Mouse (Mus musculus) MEL (cell line): ENCODE results near the gene Sipa1l1. TPM values are rescaled to one million over a fixed set of nuclear protein-coding genes. Genes with fewer than 3 reads are reported as not detected.

Experiments used
- DNase-seq: peaks from one replicate; pipeline ENCODE4 v3.0.0; 2011; ENCODE audit warnings: low read depth, low spot score
- H3K27ac ChIP-seq: 2 replicates; pipeline ENCODE4 v1.5.1; 2012; ENCODE audit warnings: low read depth, mild to moderate bottlenecking, control low read depth, low read length, moderate library complexity; ENCODE audit not compliant: control insufficient read depth
- H3K27me3 ChIP-seq, 2 experiments: fragments of 150-350 bp in 1 of 2; sonication (generic) in 1 of 2; 2 replicates each; pipeline ENCODE4 v1.6.1; 2012; ENCODE audit warnings: low read length in 2 of 2, mild to moderate bottlenecking in 2 of 2, improper control_type of control experiment in 1 of 2, moderate library complexity in 1 of 2; ENCODE audit not compliant: insufficient read depth in 2 of 2, control insufficient read depth in 1 of 2
- H3K36me3 ChIP-seq, 2 experiments: 2 replicates each; pipeline ENCODE4 v1.6.1; 2012 to 2014; ENCODE audit warnings: low read length in 2 of 2, improper control_type of control experiment in 1 of 2, inconsistent platforms in 1 of 2, mild to moderate bottlenecking in 1 of 2; ENCODE audit not compliant: insufficient read depth in 2 of 2, control insufficient read depth in 1 of 2
- H3K4me1 ChIP-seq, 2 experiments: fragments of 150-350 bp in 1 of 2; sonication (generic) in 1 of 2; 2 replicates each; pipeline ENCODE4 v1.6.1; 2012; ENCODE audit warnings: low read length in 2 of 2, improper control_type of control experiment in 1 of 2, mild to moderate bottlenecking in 1 of 2; ENCODE audit not compliant: insufficient read depth in 2 of 2, control insufficient read depth in 1 of 2
- H3K4me3 ChIP-seq, 2 experiments: fragments of 150-350 bp in 1 of 2; sonication (generic) in 1 of 2; 2 replicates each; pipeline ENCODE4 v1.5.1; 2012; ENCODE audit warnings: low read depth in 2 of 2, low read length in 2 of 2, mild to moderate bottlenecking in 2 of 2, moderate library complexity in 2 of 2, control low read depth in 1 of 2, improper control_type of control experiment in 1 of 2; ENCODE audit not compliant: control insufficient read depth in 1 of 2, insufficient read depth in 1 of 2
- H3K79me2 ChIP-seq: 2 replicates; pipeline ENCODE4 v1.6.1; 2012; ENCODE audit warnings: mild to moderate bottlenecking, low read length, moderate library complexity; ENCODE audit not compliant: control insufficient read depth, poor library complexity, insufficient read depth
- H3K9ac ChIP-seq: 2 replicates; pipeline ENCODE4 v1.6.1; 2012; ENCODE audit warnings: low read depth, mild to moderate bottlenecking, control low read depth, low read length, moderate library complexity; ENCODE audit not compliant: control insufficient read depth, poor library complexity, severe bottlenecking
- H3K9me3 ChIP-seq: fragments of 150-350 bp; sonication (generic); replicated peaks from 2 replicates; pipeline ENCODE4 v1.6.1; 2012; ENCODE audit warnings: mild to moderate bottlenecking, low read length, improper control_type of control experiment, moderate library complexity; ENCODE audit not compliant: insufficient read depth
- BHLHE40 ChIP-seq: IDR thresholded peaks from 2 replicates; pipeline ENCODE4 v1.6.1; 2012; ENCODE audit warnings: low read depth, mild to moderate bottlenecking, inconsistent platforms, low read length, improper control_type of control experiment, borderline replicate concordance
- CTCF ChIP-seq, 3 experiments: IDR thresholded peaks in 2 of 3; conservative IDR thresholded peaks in 1 of 3; 2 replicates each; pipeline ENCODE4 v1.5.1; 2011 to 2012; ENCODE audit warnings: low read length in 3 of 3, low read depth in 2 of 3, mild to moderate bottlenecking in 2 of 3, improper control_type of control experiment in 1 of 3, inconsistent platforms in 1 of 3, mixed read lengths in 1 of 3, moderate library complexity in 1 of 3; ENCODE audit not compliant: control insufficient read depth in 1 of 3, insufficient read depth in 1 of 3, poor library complexity in 1 of 3, severe bottlenecking in 1 of 3
- E2F4 ChIP-seq: IDR thresholded peaks from 2 replicates; pipeline ENCODE4 v1.6.1; 2011; ENCODE audit warnings: low read depth, low read length, improper control_type of control experiment, borderline replicate concordance
- ELF1 ChIP-seq: IDR thresholded peaks from 2 replicates; pipeline ENCODE4 v1.6.1; 2014; ENCODE audit warnings: low read depth, mild to moderate bottlenecking, inconsistent platforms, low read length, improper control_type of control experiment, moderate library complexity
- EP300 ChIP-seq, 2 experiments: IDR thresholded peaks; 2 replicates each; pipeline ENCODE4 v1.6.1; 2011; ENCODE audit warnings: improper control_type of control experiment in 2 of 2, low read length in 2 of 2, low read depth in 1 of 2, mild to moderate bottlenecking in 1 of 2
- GABPA ChIP-seq: IDR thresholded peaks from 2 replicates; pipeline ENCODE4 v1.6.1; 2012; ENCODE audit warnings: low read depth, mild to moderate bottlenecking, inconsistent platforms, low read length, improper control_type of control experiment, moderate library complexity
- HCFC1 ChIP-seq: IDR thresholded peaks from 2 replicates; pipeline ENCODE4 v1.6.1; 2012; ENCODE audit warnings: low read depth, mild to moderate bottlenecking, inconsistent platforms, low read length, improper control_type of control experiment, moderate library complexity
- MAX ChIP-seq: IDR thresholded peaks from 2 replicates; pipeline ENCODE4 v1.6.1; 2011; ENCODE audit warnings: low read length, improper control_type of control experiment
- MAZ ChIP-seq: IDR thresholded peaks from 2 replicates; pipeline ENCODE4 v1.6.1; 2012; ENCODE audit warnings: low read depth, mild to moderate bottlenecking, inconsistent platforms, low read length, improper control_type of control experiment
- MXI1 ChIP-seq: IDR thresholded peaks from 2 replicates; pipeline ENCODE4 v1.6.1; 2011; ENCODE audit warnings: mild to moderate bottlenecking, low read depth, low read length, improper control_type of control experiment
- NELFE ChIP-seq: IDR thresholded peaks from 2 replicates; pipeline ENCODE4 v1.6.1; 2011; ENCODE audit warnings: low read depth, low read length, improper control_type of control experiment
- NRF1 ChIP-seq: IDR thresholded peaks from 2 replicates; pipeline ENCODE4 v1.6.1; 2014; ENCODE audit warnings: low read depth, mild to moderate bottlenecking, inconsistent platforms, low read length, improper control_type of control experiment, moderate library complexity; ENCODE audit not compliant: poor library complexity, insufficient read depth, severe bottlenecking
- POLR2A ChIP-seq, 2 experiments: IDR thresholded peaks; 2 replicates each; pipeline ENCODE4 v1.6.1; 2011 to 2012; ENCODE audit warnings: low read length in 2 of 2, mild to moderate bottlenecking in 2 of 2, control low read depth in 1 of 2, improper control_type of control experiment in 1 of 2, low read depth in 1 of 2, moderate library complexity in 1 of 2; ENCODE audit not compliant: control insufficient read depth in 1 of 2, insufficient read depth in 1 of 2, poor library complexity in 1 of 2
- POLR2AphosphoS2 ChIP-seq: IDR thresholded peaks from 2 replicates; pipeline ENCODE4 v1.6.1; 2011; ENCODE audit warnings: low read length, improper control_type of control experiment
- POLR2AphosphoS5 ChIP-seq: IDR thresholded peaks from 2 replicates; pipeline ENCODE4 v1.6.1; 2012; ENCODE audit warnings: low read depth, borderline replicate concordance, mild to moderate bottlenecking, inconsistent platforms, low read length, moderate library complexity, mixed read lengths
- RAD21 ChIP-seq: IDR thresholded peaks from 2 replicates; pipeline ENCODE4 v1.6.1; 2011; ENCODE audit warnings: mild to moderate bottlenecking, low read depth, low read length, improper control_type of control experiment
- RCOR1 ChIP-seq: IDR thresholded peaks from 2 replicates; pipeline ENCODE4 v1.6.1; 2012; ENCODE audit warnings: low read depth, mild to moderate bottlenecking, inconsistent platforms, low read length, improper control_type of control experiment
- SIN3A ChIP-seq: IDR thresholded peaks from 2 replicates; pipeline ENCODE4 v1.6.1; 2012; ENCODE audit warnings: low read length, improper control_type of control experiment, inconsistent platforms
- SMC3 ChIP-seq: IDR thresholded peaks from 2 replicates; pipeline ENCODE4 v1.6.1; 2011; ENCODE audit warnings: low read depth, low read length, improper control_type of control experiment
- TAL1 ChIP-seq: IDR thresholded peaks from 2 replicates; pipeline ENCODE4 v1.6.1; 2012; ENCODE audit warnings: mild to moderate bottlenecking, inconsistent platforms, low read length, moderate library complexity, mixed read lengths
- TBP ChIP-seq: IDR thresholded peaks from 2 replicates; pipeline ENCODE4 v1.8.0; 2011; ENCODE audit warnings: low read depth, low read length, improper control_type of control experiment
- TCF12 ChIP-seq: IDR thresholded peaks from 2 replicates; pipeline ENCODE4 v1.6.1; 2014; ENCODE audit warnings: low read depth, mild to moderate bottlenecking, inconsistent platforms, low read length, improper control_type of control experiment, moderate library complexity
- UBTF ChIP-seq: IDR thresholded peaks from 2 replicates; pipeline ENCODE4 v1.6.1; 2012; ENCODE audit warnings: low read depth, mild to moderate bottlenecking, inconsistent platforms, low read length, improper control_type of control experiment, moderate library complexity, borderline replicate concordance; ENCODE audit not compliant: insufficient read depth
- USF1 ChIP-seq: IDR thresholded peaks from 2 replicates; pipeline ENCODE4 v1.6.1; 2014; ENCODE audit warnings: low read depth, mild to moderate bottlenecking, inconsistent platforms, low read length, improper control_type of control experiment, moderate library complexity
- ZC3H11A ChIP-seq: IDR thresholded peaks from 2 replicates; pipeline ENCODE4 v1.6.1; 2012; ENCODE audit warnings: low read depth, mild to moderate bottlenecking, inconsistent platforms, low read length, improper control_type of control experiment
- ZMIZ1 ChIP-seq: IDR thresholded peaks from 2 replicates; pipeline ENCODE4 v1.6.1; 2012; ENCODE audit warnings: low read depth, mild to moderate bottlenecking, inconsistent platforms, low read length, improper control_type of control experiment, moderate library complexity
- ZNF384 ChIP-seq: IDR thresholded peaks from 2 replicates; pipeline ENCODE4 v1.6.1; 2012; ENCODE audit warnings: low read depth, mild to moderate bottlenecking, inconsistent platforms, low read length, improper control_type of control experiment
- polyA plus RNA-seq, 2 experiments: library from polyadenylated mRNA; stranded (reverse) in 1 of 2; unstranded in 1 of 2; fragments of >175 nt in 1 of 2; fragments of >200 nt in 1 of 2; gene quantifications; 2 replicates each; pipeline versions ENCODE4 v1.2.1 to v1.2.4; 2012; ENCODE audit warnings: low replicate concordance in 2 of 2, low read depth in 1 of 2; ENCODE audit not compliant: insufficient read length in 2 of 2, insufficient read depth in 1 of 2, missing spikeins in 1 of 2
- total RNA-seq: library from RNA; depleted of rRNA; stranded (reverse); fragments of 300-350 nt; gene quantifications from 2 replicates; pipeline ENCODE4 v1.2.3, GENCODE M21; 2012

Sipa1l1 gene
- total and polyA plus RNA-seq, 3 experiments = 18.1 to 42.7 (median 19.3) TPM

DNA sequence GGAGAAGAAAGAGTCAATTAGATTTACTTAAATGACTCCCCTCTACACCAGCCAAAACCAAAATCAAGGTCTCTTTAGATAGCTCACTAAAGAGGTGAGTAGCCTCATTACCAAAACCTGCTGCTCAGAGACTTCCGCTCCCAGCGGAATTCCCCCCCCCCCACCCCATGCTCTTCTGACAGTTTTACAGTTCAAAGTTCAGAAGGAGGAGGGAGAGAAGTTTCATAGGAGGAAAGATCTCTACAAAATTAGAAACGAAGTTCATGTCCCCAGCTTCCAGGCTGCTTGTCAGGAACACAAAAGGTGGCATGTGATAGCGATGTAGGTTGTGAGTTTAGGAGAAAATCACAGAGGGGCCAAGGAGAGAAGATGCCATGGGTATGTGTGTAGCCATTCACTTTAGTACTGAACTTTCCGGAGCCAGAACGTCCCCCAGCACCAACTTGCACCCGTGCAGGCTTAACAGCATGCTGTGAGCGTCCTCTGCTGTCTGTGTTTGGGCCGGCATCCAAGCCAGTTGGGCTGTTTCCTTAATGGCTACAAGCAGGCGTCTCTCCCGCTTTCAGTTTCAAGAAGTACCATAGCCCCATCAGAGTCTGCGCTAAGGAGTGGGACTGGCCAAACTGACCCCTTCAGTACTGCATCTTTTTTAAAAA, 300.7 kb downstream of the Sipa1l1 start:
- TF ChIP-seq MXI1 = peak; percentile 40
- no peak for TF ChIP-seq ZMIZ1
- peak; percentile 99 for TF ChIP-seq RAD21
- TF ChIP-seq SMC3 = peak; percentile 97
- TF ChIP-seq CTCF (IDR thresholded peaks at IDR 0.05 in 2 of 3, conservative IDR thresholded peaks at IDR 0.05 in 1 of 3; ENCODE audit: control insufficient read depth in 1 of 3, insufficient read depth in 1 of 3, low read depth in 2 of 3, low read length in 3 of 3, poor library complexity in 1 of 3, severe bottlenecking in 1 of 3) = peak; percentile 92 to 97 (median 95)
- peak; percentile 15; the same call in 1 of the 2 replicates for TF ChIP-seq NELFE
- no peak for TF ChIP-seq POLR2AphosphoS5
- no peak for TF ChIP-seq NRF1
- 0 out of 4 replicates have a peak, but pooled peaks of 1 of the 2 experiments have one; percentile 19 for TF ChIP-seq EP300 (IDR thresholded peaks at IDR 0.05; ENCODE audit: low read depth in 1 of 2, low read length in 2 of 2)
- peak; percentile 70; the same call in 1 of the 2 replicates for TF ChIP-seq SIN3A
- peak; percentile 27; the same call in 1 of the 2 replicates for TF ChIP-seq TCF12
- TF ChIP-seq UBTF = no peak
- TF ChIP-seq RCOR1 = 0 out of 2 replicates have a peak, but pooled peaks have one; percentile 6
- TF ChIP-seq TBP = 0 out of 2 replicates have a peak, but pooled peaks have one; percentile 1
- no peak for TF ChIP-seq ZNF384
- TF ChIP-seq ZC3H11A = peak; percentile 98
- TF ChIP-seq MAZ = peak; percentile 67; the same call in 1 of the 2 replicates
- H3K9me3 ChIP-seq = no peaks in the 10 kb centered on the region
- H3K27me3 ChIP-seq = no peaks in the 10 kb centered on the region
- peak overlapping the region; percentile 72 for H3K9ac ChIP-seq
- peaks cover 8 to 29% of the 10 kb centered on the region in 2 experiments; a peak in 3 of 4 replicates for H3K4me1 ChIP-seq
- DNase-seq = peak; percentile 90
- H3K36me3 ChIP-seq = peaks cover 0 to 16% of the 10 kb centered on the region in 2 experiments; a peak in 2 of 4 replicates
- peak overlapping the region; percentile 57 for H3K27ac ChIP-seq
- H3K79me2 ChIP-seq = no peaks in the 10 kb centered on the region; the same call in 1 of the 2 replicates
- peak overlapping the region; percentile 77 to 90 for H3K4me3 ChIP-seq

GRCm38 (mm10) chr12:82470362-82470936, 301.3 kb downstream of the Sipa1l1 start:
- Histone ChIP-seq H3K9ac (peak overlapping the region; percentile 72), H3K27me3 (no peaks in the 10 kb centered on the region), H3K4me3 (peak overlapping the region; percentile 77 to 90), H3K9me3 (no peaks in the 10 kb centered on the region), H3K4me1 (peaks cover 8 to 30% of the 10 kb centered on the region in 2 experiments; a peak in 3 of 4 replicates), H3K79me2 (no peaks in the 10 kb centered on the region; the same call in 1 of the 2 replicates), H3K27ac (peak overlapping the region; percentile 57), H3K36me3 (peaks cover 0 to 16% of the 10 kb centered on the region in 2 experiments; a peak in 2 of 4 replicates)
- DNase-seq = peak; percentile 87
- TF ChIP-seq GABPA (no peak), POLR2AphosphoS2 (no peak), SMC3 (peak; percentile 10; the same call in 1 of the 2 replicates), ELF1 (no peak), TAL1 (no peak), E2F4 (no peak), TCF12 (no peak), TBP (peak; percentile 69; the same call in 1 of the 2 replicates), USF1 (no peak), MAZ (no peak), MAX (0 out of 2 replicates have a peak, but pooled peaks have one; percentile 28), RCOR1 (0 out of 2 replicates have a peak, but pooled peaks have one; percentile 12), BHLHE40 (no peak), POLR2A (IDR thresholded peaks at IDR 0.05; ENCODE audit: control insufficient read depth in 1 of 2, insufficient read depth in 1 of 2, low read depth in 1 of 2, low read length in 2 of 2, poor library complexity in 1 of 2) (peak in 1 of 2 experiments; percentile 59; a peak in 2 of 4 replicates), HCFC1 (no peak)
